Mouse (Mus musculus): ENCODE measurements around the gene Ttc37. TPM values are rescaled to one million over a fixed set of nuclear protein-coding genes. Genes with fewer than 3 reads are reported as not detected.

Gene Ttc37
- polyA plus RNA-seq, 1 experiment from 2014 or later, result 3.4 TPM

DNA sequence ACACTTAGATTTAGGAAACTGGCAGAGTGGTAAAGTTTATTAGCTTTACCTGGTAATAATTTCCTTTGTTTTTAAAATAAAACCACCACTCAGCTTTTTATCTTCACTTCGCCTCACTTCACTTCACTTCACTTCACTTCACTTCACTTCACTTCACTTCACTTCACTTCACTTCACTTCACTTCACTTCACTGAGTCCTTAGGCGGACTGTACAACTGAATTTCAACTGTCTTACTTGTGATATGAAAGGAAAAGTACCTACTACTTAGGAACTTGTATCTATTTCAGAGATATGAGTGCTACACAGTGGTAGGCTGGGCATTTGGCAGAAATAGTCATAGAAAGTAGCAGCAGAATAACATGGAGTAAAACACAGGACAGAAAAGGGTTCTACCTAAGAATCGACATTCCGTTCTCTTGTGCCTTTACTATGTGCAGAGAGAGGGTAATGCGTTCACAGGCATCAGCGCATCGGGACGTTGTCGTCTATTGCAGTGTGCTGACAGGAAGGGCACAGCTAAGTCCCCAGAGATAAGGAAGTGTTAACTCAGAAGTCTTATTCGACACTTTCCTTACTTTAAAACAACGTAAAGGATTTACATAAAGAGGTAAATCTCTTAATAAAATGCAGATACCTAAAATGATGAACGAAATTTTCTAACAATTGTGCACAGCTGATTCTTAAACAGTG is 42.7 kb downstream of the Ttc37 start:
- no peak for TF ChIP-seq EP300 (IDR thresholded peaks at IDR 0.05; ENCODE audit: low read depth)
- TF ChIP-seq CTCF (IDR thresholded peaks at IDR 0.05; ENCODE audit: low read depth), result no peak
- peaks cover 22% of the 10 kb centered on the region; the same call in 1 of the 2 replicates for H3K36me3 ChIP-seq (replicated peaks; ENCODE audit: insufficient read depth, low read length)
- 69% methylated on average over 12 of the region's 12 CpGs for WGBS (ENCODE audit: insufficient replicate concordance)
- DNase-seq (no peak), ATAC-seq (no peak)
- H3K4me2 ChIP-seq (ENCODE audit: low read depth, low read length), result no peak overlapping the region
- H3K27me3 ChIP-seq (ENCODE audit: insufficient read depth, low read length), result no peaks in the 10 kb centered on the region
- no peak overlapping the region for H3K27ac ChIP-seq (ENCODE audit: low read depth)
- no peak overlapping the region for H3K4me3 ChIP-seq (ENCODE audit: low read depth, low read length)
- H3K4me1 ChIP-seq (ENCODE audit: insufficient read depth), result no peaks in the 10 kb centered on the region
- H3K9me3 ChIP-seq (ENCODE audit: low read length), result no peaks in the 10 kb centered on the region
- no peak overlapping the region for H3K9ac ChIP-seq (replicated peaks)

DNA sequence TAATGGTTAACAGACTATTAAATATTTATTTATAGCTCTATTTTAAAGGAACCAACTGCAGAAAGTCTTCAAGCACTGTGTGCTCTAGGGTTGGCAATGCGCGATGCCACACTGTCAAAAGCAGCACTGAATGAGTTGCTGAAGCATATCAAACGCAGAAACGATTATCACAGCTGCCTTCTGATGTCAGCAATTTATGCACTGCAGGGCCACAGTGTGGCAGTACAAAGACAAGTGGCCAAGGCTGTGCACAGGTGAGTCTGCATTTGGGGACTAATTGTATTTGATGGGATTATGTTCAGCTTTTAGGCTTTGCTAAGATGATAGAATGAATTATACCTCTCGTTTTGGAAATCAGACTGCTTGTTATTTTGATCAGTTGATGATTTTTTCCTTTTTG is 51.9 kb downstream of the Ttc37 start:
- Histone ChIP-seq H3K4me3 (ENCODE audit: low read depth, low read length) (no peak overlapping the region), H3K9me3 (ENCODE audit: low read length) (no peaks in the 10 kb centered on the region), H3K27ac (ENCODE audit: low read depth) (no peak overlapping the region), H3K4me2 (ENCODE audit: low read depth, low read length) (no peak overlapping the region), H3K4me1 (ENCODE audit: insufficient read depth) (no peaks in the 10 kb centered on the region), H3K36me3 (replicated peaks; ENCODE audit: insufficient read depth, low read length) (peaks cover 20% of the 10 kb centered on the region), H3K27me3 (ENCODE audit: insufficient read depth, low read length) (no peaks in the 10 kb centered on the region), H3K9ac (replicated peaks) (no peak overlapping the region)
- WGBS (ENCODE audit: insufficient replicate concordance), result 81% methylated on average over 5 of the region's 5 CpGs
- no peak for ATAC-seq
- TF ChIP-seq CTCF (IDR thresholded peaks at IDR 0.05; ENCODE audit: low read depth) (no peak), EP300 (IDR thresholded peaks at IDR 0.05; ENCODE audit: low read depth) (no peak)
- DNase-seq, result no peak

DNA sequence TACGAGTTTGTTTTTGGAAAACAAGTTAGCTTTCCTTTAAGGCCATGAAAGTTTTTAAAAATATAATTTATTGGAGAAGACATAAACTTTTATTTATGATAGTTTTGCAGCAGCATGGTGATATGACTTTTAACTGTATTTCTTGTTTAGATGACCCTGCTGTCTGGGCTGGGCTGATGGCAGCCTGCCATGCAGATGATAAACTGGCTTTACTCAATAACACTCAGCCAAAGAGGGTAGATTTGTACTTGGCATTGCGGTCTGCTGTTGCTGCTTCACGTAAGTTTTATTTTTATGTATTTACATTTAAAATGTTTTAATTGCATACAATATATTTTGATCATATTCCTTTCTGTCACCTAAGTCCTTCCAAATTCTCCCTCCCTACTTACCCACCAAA is 58.6 kb downstream of the Ttc37 start:
- Histone ChIP-seq H3K9me3 (ENCODE audit: low read length) (no peaks in the 10 kb centered on the region), H3K36me3 (replicated peaks; ENCODE audit: insufficient read depth, low read length) (peaks cover 40% of the 10 kb centered on the region), H3K27ac (ENCODE audit: low read depth) (no peak overlapping the region), H3K27me3 (ENCODE audit: insufficient read depth, low read length) (no peaks in the 10 kb centered on the region), H3K4me3 (ENCODE audit: low read depth, low read length) (no peak overlapping the region), H3K9ac (replicated peaks) (no peak overlapping the region), H3K4me2 (ENCODE audit: low read depth, low read length) (no peak overlapping the region), H3K4me1 (ENCODE audit: insufficient read depth) (no peaks in the 10 kb centered on the region)
- 77% methylated on average over 3 of the region's 3 CpGs for WGBS (ENCODE audit: insufficient replicate concordance)
- DNase-seq, result no peak
- no peak for ATAC-seq
- TF ChIP-seq EP300 (IDR thresholded peaks at IDR 0.05; ENCODE audit: low read depth) (no peak), CTCF (IDR thresholded peaks at IDR 0.05; ENCODE audit: low read depth) (no peak)

- H3K9me3 ChIP-seq (ENCODE audit: low read length), result no peaks in the 10 kb centered on the region
- H3K9ac ChIP-seq (replicated peaks), result no peak overlapping the region
- TF ChIP-seq EP300 (IDR thresholded peaks at IDR 0.05; ENCODE audit: low read depth), result no peak
- TF ChIP-seq CTCF (IDR thresholded peaks at IDR 0.05; ENCODE audit: low read depth), result no peak
- ATAC-seq (no peak), DNase-seq (no peak)
- WGBS (ENCODE audit: insufficient replicate concordance), result 88% methylated on average over 1 of the region's 1 CpGs
- H3K4me3 ChIP-seq (ENCODE audit: low read depth, low read length), result no peak overlapping the region
- no peaks in the 10 kb centered on the region for H3K27me3 ChIP-seq (ENCODE audit: insufficient read depth, low read length)
- no peaks in the 10 kb centered on the region for H3K4me1 ChIP-seq (ENCODE audit: insufficient read depth)
- peaks cover 40% of the 10 kb centered on the region for H3K36me3 ChIP-seq (replicated peaks; ENCODE audit: insufficient read depth, low read length)
- no peak overlapping the region for H3K27ac ChIP-seq (ENCODE audit: low read depth)
- no peak overlapping the region for H3K4me2 ChIP-seq (ENCODE audit: low read depth, low read length)
Measured at GRCm38 (mm10) chr13:76157508-76157907, 59.0 kb downstream of the Ttc37 start.

DNA sequence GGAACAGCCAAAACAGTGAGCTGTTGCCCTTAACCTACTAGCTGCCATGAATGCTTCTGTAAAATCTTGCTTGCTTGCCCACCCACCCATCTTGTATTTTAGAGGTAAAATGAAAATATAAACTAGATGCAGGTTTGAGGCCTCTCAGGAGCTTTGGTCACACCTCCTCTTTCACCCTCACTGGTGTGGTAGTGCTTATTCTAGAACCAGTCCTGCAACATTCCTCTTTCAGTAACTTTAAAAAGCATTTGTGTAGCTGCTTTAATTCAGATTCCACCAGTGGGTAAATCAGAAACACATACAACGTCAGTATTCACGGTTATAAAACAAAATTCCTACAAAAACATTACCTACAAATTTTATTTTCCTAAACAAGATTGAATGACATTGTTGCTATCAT is 62.1 kb downstream of the Ttc37 start:
- peaks cover 29% of the 10 kb centered on the region for H3K36me3 ChIP-seq (replicated peaks; ENCODE audit: insufficient read depth, low read length)
- no peak overlapping the region for H3K4me3 ChIP-seq (ENCODE audit: low read depth, low read length)
- no peak overlapping the region for H3K9ac ChIP-seq (replicated peaks)
- no peaks in the 10 kb centered on the region for H3K27me3 ChIP-seq (ENCODE audit: insufficient read depth, low read length)
- no peak for DNase-seq
- no peaks in the 10 kb centered on the region for H3K4me1 ChIP-seq (ENCODE audit: insufficient read depth)
- WGBS (ENCODE audit: insufficient replicate concordance), result 78% methylated on average over 2 of the region's 2 CpGs
- H3K9me3 ChIP-seq (ENCODE audit: low read length), result no peaks in the 10 kb centered on the region
- no peak overlapping the region for H3K4me2 ChIP-seq (ENCODE audit: low read depth, low read length)
- ATAC-seq, result no peak
- H3K27ac ChIP-seq (ENCODE audit: low read depth), result no peak overlapping the region
- TF ChIP-seq CTCF (IDR thresholded peaks at IDR 0.05; ENCODE audit: low read depth) (no peak), EP300 (IDR thresholded peaks at IDR 0.05; ENCODE audit: low read depth) (no peak)

DNA sequence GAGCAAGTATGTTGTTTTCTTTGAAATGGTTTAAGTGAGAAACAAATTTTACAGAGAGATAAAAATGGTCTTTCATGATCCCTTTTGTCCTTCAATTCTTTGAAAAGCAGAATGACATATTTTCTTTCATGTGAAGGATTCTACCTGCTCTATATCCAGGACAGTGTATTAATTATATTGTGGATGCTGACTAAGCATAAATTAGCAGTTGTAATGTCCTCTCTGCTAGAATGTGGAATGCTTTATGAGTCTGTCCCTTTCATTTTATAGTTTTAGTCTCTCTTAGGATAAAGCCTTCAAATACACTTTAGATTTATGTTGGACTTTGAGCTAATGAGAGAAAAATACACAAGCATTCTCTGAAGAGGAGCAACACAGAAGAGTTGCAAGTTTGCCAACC is 75.8 kb downstream of the Ttc37 start:
- no peaks in the 10 kb centered on the region for H3K27me3 ChIP-seq (ENCODE audit: insufficient read depth, low read length)
- no peak overlapping the region for H3K27ac ChIP-seq (ENCODE audit: low read depth)
- no peak overlapping the region for H3K9ac ChIP-seq (replicated peaks)
- H3K36me3 ChIP-seq (replicated peaks; ENCODE audit: insufficient read depth, low read length), result peaks cover 9% of the 10 kb centered on the region
- no peak for TF ChIP-seq EP300 (IDR thresholded peaks at IDR 0.05; ENCODE audit: low read depth)
- no peak for TF ChIP-seq CTCF (IDR thresholded peaks at IDR 0.05; ENCODE audit: low read depth)
- no peaks in the 10 kb centered on the region for H3K9me3 ChIP-seq (ENCODE audit: low read length)
- H3K4me1 ChIP-seq (ENCODE audit: insufficient read depth), result no peaks in the 10 kb centered on the region
- H3K4me2 ChIP-seq (ENCODE audit: low read depth, low read length), result no peak overlapping the region
- H3K4me3 ChIP-seq (ENCODE audit: low read depth, low read length), result no peak overlapping the region
- DNase-seq, result no peak
- no peak for ATAC-seq

Data from liver, postnatal 0 days (tissue).